Mouse (Mus musculus): Measurements from ENCODE around the gene Gm4027.
"Not testable (repeated sequence)": the region's sequence is repeated elsewhere in the genome, so short reads cannot be mapped to it uniquely, and the experiment has no call there.

The Gm4027 gene

DNA sequence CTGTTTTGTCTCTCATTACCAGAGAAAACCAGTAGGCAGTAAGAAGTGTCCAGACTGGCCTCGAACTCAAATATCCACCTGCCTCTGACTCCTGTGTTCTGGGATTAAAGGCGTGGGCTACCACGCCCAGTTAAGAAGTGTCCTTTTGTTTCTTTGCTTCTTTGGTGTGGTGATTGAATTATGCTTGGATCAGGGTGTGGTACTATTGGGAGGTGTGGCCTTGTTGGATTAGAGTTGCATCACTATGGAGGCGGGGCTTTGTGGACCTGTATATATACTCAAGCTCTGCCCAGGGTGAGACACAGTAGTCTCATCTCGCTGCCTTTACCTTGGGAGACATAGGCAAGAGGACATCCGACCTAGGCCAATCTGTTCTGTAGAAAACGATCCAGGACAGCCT lies at the start of gene Gm4027:
Gene Gm4027, plus strand, starts transcription at position 301 of the 400 bp plus-strand sequence.
- not testable (repeated sequence) for DNase-seq (ENCODE audit: low spot score in 2 of 2)

DNA sequence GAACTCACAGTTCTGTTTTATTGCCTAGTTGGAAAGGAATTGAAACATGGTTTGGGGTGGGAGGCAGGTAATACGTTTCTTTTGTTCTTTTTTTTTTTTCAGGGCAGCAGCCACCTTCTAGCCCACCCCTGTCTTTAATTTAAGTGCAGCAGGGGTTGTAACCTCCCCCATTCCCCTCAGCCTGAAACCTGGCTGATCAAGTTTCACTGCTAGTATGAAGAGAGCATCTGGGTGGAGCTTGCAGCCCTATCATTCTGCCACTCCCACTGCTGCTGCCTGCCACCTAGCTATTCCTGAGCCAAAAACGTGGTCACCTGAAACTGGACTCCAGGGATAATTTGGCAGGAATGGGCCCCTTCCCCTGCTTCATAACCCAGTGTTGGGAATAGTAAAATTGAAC lies 17.3 kb upstream of the Gm4027 start:
- not testable (repeated sequence) for DNase-seq (ENCODE audit: low spot score in 2 of 2)

DNA sequence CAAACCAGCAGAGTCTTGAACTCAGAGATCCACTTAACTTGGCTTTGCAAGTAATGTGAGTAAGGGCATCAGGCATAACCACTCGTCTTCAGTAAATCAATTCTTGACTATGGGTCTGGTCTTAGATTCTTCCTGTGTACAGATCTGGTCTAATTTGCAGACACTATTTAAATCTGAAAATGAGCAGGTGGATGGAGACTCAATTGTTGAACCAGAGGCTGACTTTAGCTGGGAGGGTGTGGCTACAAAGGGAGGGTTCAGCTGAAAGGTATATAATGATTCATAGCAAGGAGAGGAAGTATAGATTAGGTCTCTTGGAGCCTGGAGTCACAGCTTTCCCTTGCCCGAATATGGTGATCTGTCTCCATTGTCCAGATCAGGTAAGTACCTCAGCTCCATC lies 16.3 kb upstream of the Gm4027 start, which contains the start of gene Oog1:
Gene Oog1, plus strand, starts transcription at position 301 of the 400 bp plus-strand sequence.
- DNase-seq (ENCODE audit: low spot score in 2 of 2) = not testable (repeated sequence)

DNA sequence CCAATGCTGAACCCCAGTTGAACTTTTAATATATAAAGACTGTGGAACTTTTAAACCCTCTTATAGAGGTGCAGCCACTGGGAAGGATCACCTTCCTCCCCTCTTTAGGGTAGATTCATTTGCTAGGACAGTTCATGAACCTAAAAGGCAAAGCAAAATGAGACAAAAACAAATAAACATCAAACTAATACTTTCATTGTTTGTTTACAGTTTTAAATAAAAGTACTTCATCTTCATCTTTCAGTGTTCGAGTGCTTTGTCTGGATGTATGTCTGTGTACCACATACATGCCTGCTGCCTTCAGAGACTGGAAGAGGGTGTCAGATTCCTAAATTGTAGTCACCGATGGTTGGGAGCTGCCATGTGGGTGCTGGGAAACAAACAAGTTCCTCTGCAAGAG lies 25.9 kb downstream of the Gm4027 start, which contains the start of gene Gm16381:
Gene Gm16381, minus strand, starts transcription at position 101 of the 400 bp plus-strand sequence.
- not testable (repeated sequence) for DNase-seq (ENCODE audit: low spot score in 2 of 2)

DNA sequence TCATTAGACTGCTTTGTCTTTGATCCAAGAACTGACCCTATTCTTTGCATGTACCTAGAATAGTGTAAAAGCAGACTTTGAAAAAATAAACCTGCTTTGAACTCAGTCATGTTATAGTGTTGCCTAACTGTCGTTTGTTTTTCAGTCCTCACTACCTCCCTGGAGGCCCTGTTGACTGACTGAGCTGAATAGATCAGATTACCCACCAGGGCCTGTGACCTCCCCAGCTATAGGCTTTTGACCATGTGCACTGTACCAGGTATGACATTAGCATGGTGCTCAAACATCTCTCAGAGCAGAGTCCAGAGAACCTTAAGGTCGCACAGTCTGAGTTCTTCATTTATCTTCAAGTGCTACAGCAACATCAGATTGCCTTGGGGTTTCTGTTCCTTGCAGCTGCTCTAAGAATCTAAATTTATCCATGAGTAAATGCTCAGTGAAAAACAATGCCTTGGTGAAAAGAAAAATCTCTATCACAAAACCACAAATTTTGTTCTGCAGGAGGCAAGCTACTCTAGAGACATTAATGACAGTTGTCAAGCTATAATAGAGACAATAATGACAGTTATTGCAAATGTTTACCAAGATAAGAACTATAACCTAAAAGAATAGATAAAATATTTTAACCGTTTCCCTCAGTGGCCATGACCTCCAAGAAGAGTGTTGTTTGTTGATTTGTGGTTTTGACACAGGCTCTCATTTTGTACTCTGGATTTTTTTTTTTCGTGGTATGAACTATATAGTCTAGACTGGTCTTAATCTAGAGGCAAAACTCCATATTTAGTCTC lies 34.4 kb downstream of the Gm4027 start:
- DNase-seq (ENCODE audit: low spot score in 2 of 2) = not testable (repeated sequence)
